Mouse (Mus musculus): ENCODE results near the gene Gm10645.

DNA sequence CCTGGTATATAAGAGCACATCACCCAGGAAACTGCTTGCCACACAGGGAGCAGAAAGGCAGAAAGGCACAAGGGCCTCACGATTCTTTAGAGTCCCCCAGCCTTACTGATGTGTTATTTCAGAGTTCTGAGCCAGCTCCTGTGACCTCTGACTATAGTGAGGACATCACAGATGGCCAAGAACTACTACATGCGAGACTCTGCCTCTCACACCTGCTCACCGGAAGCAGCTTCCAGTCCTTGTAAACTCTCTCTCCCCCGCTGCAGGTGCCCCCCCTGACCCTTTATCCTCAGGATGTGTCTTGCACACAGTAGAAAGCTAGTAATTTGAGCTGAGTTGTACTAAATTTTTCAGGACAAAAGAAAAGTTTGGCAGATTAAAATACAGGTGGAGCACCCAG, 43.6 kb upstream of the Gm10645 start:
- TF ChIP-seq CTCF (IDR thresholded peaks at IDR 0.05; ENCODE audit: low read depth, low read length): no peak
- TF ChIP-seq GATA1 (IDR thresholded peaks at IDR 0.05; ENCODE audit: borderline replicate concordance, low read length): no peak
- no peak for TF ChIP-seq POLR2AphosphoS5 (IDR thresholded peaks at IDR 0.05; ENCODE audit: insufficient replicate concordance, low read depth, low read length)
- no peak for TF ChIP-seq GATA2 (IDR thresholded peaks at IDR 0.05; ENCODE audit: borderline replicate concordance, low read depth, low read length)
